Mouse (Mus musculus) brain, embryonic 14.5 days (tissue): ENCODE results near the gene Srrm4.

Experiments
- CTCF ChIP-seq: fragments of 200-500 bp; IDR thresholded peaks from 2 replicates; pipeline ENCODE4 v1.5.1; 2012; ENCODE audit warnings: inconsistent platforms, mild to moderate bottlenecking, moderate library complexity, borderline replicate concordance; ENCODE audit not compliant: insufficient read depth, insufficient read length; ENCODE audit errors: extremely low read depth
- POLR2A ChIP-seq: fragments of 200-500 bp; IDR thresholded peaks from 2 replicates; pipeline ENCODE4 v1.6.1; 2012; ENCODE audit warnings: mild to moderate bottlenecking, inconsistent platforms, borderline replicate concordance; ENCODE audit not compliant: poor library complexity, insufficient read depth, insufficient read length, severe bottlenecking; ENCODE audit errors: extremely low read depth

- no peak for TF ChIP-seq POLR2A
- TF ChIP-seq CTCF, result no peak
These were observed 2.8 kb downstream of the Srrm4 start for GRCm38 (mm10) chr5:116588836-116589235.
